Mouse (Mus musculus) bone marrow, adult 2 months (tissue): ENCODE measurements around the gene Evx1.

Source experiments
- CTCF ChIP-seq: fragments of 200-500 bp; IDR thresholded peaks from 2 replicates; pipeline ENCODE4 v1.5.1; 2011; ENCODE audit warnings: low read length, control low read depth; ENCODE audit not compliant: control insufficient read depth, insufficient read depth
- POLR2A ChIP-seq: fragments of 200-500 bp; IDR thresholded peaks from 2 replicates; pipeline ENCODE4 v1.6.1; 2011; ENCODE audit warnings: low read depth, mild to moderate bottlenecking, control low read depth, low read length, borderline replicate concordance; ENCODE audit not compliant: control insufficient read depth

DNA sequence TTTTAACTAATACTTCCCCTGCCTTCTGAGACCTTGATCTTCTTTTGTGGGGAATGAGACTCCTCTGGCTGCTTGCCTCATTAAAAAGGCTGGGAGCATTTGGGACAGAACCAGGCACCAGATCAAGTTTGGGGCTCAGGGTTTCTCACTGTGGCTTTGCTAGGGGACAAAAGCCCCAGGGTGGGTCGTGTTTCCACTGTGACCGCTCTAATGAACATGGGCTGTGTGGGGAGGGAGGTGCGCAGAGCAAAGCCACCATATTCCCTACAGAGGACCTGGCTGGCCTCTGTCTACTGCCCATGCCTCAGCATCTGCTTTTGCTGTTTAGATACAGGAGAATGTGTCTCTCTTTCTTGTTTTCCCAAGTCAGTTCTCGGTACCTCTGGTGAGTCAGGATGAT is 53.8 kb downstream of the Evx1 start:
- no peak for TF ChIP-seq POLR2A
- no peak for TF ChIP-seq CTCF
